Mouse (Mus musculus) heart, postnatal 36 days (tissue): ENCODE measurements at regions not wholly inside any gene's neighbourhood (a gene's known extent, or its start where the extent isn't known, plus 50 kb on each side); places are given as distances from the start of the nearest gene placed in this dataset.
A peak's percentile ranks its signal among the peaks of the same experiment; 100 is the strongest.

Experiments used
- DNase-seq, 2 experiments: peaks; one replicate each; pipeline ENCODE4 v3.0.0; 2021 to 2022
- intact Hi-C: fragments of 180-260 bp; cut with DNase I; formaldehyde crosslinking; loops from one replicate; pipeline ENCODE4 v1.15.1; 2025

DNA sequence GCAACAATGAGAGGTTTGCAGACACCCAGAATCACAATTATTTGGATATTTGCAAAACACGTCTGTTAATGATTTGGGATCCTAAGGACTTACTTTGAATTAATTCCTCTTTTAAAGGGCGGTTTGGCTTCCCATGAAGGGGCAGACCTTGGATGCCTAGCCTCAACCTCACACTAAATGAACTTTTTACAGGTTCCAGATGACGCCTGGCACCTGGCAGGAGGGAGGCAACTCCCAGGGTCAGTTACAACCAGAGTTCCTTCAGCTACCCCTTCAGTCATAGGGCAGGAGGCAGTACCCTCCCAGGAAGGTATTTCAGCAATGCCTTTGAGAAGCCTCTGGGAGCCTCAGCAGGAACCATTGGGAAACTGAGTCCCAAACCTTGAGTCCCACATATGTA lies 57.9 kb upstream of the Stx18 start:
- intact Hi-C loops: no loop called here

DNA sequence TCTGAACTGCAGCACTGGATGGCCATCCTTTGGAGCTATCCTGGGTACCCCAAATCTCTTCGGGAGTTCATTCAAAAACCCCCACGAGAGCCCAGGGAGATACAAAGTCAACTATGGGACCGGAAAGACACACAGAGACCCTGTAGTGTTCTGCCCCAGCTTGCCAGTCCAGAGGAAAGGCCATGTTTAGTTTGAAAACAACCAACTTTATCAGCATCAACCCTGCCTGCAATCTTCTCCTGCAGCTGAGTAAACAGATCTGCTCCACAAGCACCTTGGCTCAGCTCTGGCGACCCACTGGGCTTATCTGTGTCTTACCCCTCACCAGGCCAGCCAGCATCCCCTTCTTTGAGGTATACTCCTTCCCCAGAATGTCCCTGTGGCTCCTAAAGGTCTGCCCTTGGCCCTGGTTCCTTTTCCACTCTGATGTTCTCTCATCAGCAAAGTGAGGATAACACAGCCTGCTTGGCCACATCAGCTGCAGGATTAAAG lies 61.6 kb upstream of the Stx18 start:
- intact Hi-C loops: no loop called here
- DNase-seq: no peak

More for the DNA sequence above, 57.9 kb upstream of the Stx18 start:
- DNase-seq: no peak

DNA sequence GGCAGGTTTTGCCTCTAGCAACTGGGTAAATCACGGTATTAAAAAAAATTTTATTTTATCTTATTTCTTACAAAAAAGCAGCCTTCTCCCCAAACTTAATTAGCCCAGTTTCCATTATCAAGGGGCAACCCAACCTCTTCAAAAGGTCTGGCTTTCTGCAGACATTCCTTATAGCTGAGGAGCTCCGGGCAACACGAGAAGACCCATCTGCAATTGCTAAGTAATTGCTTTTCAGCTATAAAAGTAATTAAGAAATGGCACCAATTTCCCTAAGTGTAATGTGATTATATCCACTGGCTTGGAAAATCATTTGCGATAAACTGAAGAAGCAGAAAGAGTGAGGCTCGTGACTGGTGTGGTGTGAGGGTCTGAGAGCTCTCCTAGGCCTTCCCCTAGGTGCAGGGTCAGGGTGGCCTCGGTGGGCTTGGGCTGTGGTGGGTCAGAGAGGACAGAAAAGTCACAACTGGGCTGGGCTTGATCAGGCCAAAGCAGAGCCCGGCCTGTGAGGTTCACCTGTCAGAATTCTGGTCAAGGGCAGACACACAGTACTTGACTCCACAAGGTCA lies 65.5 kb upstream of the Stx18 start:
- intact Hi-C loops: no loop called here
- DNase-seq: no peak

DNA sequence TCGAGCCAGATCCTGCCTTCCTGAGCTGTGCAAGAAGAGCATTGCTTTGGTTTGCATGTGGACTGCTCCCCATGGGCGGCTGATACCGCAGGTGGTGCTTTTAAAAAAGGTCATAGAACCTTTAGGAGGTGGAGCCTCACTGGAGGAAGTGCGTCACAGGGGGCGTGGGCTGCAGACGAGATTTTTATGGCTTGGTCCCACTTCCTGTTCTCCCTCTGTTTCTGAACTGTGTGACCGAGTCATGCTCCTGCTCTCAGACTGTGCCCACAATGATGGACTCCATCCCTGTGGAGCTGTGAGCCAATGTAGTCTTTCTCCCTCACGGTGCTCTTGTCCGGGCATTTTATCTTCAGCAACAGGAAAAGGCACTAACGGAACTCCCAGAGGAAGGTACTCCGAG lies 66.8 kb upstream of the Stx18 start:
- intact Hi-C loops: no loop called here
- no peak for DNase-seq

DNA sequence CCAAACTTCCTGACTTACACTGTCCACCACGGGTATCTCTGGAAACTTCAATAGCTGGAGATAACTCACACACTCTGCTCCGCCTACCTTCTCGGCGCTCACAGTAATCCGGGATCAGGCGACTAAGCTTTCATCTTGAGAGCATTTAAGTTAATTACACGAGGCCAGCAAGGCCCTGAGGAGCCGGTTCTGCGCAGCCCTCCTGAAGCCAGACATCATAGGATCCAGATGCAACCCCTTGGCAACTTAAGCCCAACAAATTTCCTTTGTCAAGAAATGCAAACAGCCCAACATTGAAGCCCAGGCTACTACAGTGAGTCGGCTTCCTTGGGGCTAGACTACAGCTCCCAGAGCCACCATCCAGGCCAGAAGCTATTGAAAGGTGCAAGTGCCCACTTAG lies 69.9 kb upstream of the Stx18 start:
- DNase-seq: no peak
- intact Hi-C loops: no loop called here

DNA sequence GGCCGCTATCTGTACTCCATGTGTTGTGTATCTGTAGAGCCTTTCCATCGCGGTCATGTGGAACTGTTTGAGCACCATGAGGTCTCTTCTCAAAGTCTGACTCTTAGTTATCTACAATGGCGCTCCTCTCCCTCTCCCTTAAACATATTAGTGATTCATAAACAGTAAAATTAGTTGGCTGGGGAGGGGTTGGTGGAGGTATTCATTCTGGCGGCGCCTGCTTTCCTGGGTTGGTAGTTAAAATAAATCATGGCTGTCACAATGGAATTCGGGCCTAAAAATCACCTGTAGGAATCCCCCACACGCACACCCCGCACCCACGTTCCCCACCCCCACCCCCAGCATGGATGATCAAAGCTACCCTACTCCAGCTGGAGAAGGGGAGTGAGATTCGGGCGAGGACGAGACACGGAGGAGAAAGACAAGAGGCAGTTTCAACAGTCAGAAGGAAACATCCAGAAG lies 70.6 kb upstream of the Stx18 start:
- DNase-seq: no peak
- intact Hi-C loops: no loop called here

DNA sequence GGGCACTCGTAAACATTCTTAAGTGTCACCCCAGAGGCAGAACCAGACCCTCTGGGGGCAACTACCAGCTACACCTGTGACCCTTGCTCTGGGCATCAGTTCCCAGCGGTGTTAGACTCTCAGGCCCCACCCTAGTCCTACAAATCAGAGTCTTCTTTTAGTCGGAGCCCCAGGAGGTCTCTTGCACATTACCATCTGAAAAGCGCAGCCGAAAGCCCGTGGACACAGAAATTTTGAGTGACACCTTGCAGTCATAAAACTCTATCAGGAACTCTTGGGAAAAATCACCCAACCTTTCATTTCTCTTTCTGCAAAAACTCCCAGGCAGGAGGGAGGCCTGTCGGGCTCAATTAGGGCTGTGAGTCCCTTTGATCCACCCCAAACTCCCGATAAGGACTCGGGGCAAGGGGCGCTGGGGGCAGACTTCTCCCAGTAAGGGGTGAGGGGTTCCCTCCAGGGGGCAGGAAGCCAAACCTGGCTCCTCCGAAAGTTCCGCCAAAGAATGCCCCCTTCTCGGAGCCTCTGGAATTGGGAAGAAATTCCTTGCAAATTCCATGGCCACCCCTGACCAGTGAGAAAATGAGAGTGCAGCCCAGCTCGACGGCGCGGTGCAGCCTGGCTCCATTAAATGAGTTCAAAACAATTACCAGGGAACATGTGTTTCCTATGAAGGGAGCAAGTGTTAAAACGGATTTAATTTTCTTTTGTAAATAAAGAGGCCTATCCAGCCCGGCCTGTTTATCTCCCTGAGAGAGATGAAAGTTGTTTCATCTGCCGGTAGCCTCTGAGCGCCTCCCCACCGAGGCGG lies 71.2 kb upstream of the Stx18 start:
- intact Hi-C loops: no loop called here
- no peak for DNase-seq

DNA sequence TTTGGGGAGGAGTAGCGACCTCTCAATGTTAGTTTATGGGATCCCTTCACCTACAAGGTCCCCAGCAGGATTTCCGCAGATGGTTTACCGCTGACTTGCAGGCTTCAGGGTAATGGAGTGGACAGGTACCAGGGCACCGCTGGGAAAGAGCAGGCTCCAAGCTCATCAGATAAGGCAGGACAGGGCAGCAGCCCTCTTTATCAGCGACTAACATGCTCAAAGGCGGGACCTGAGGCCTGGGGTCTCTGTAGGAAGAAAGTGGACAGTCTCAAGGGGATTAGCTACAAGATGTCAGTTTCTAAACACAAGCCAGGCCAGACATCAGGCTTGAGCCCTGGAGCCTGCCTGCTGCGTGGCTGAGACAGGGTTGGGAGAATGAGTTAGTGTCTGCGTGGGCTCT lies 74.9 kb upstream of the Stx18 start:
- no peak for DNase-seq
- intact Hi-C loops: no loop called here

DNA sequence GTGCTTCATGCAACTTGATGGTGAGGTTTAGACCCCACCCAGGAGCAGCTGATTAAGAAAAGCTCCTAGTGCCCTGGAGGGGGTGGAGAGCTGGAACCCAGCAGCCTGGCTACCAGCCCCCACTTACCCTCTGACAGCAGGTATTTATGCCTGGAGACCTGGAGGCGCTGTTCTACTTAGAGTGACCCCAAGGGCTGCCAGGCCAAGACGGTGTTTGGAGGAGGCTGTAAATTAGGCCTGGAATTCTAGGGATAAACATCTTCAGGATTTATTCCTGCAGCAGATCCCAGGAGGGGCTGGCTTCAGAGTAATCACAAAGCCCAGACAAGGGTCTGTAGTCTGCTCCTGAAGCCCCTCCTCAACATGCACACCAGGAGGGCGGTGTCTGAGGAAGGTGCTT lies 76.0 kb upstream of the Stx18 start:
- intact Hi-C loops: no loop called here

DNA sequence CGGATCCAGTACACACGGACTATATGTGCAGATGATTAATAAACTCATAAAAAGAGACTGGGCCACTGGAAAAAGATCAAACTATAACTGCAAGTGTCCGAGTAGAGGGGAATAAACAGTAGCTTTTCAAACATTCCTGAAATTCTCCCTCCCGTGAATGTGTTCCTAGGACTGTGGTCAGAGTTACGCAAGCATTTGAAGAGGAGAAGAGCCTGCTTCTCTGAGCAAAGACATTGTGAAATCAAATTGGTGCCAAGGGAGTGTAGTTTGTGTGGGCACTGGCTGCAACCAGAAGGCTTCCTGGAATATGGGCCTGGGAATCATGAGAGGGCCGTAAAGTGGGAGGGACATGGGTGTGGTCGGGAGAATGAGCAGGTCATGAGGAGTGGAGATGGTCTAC lies 78.3 kb upstream of the Stx18 start:
- intact Hi-C loops: no loop called here
- DNase-seq: no peak

More for the DNA sequence above, 76.0 kb upstream of the Stx18 start:
- no peak for DNase-seq

DNA sequence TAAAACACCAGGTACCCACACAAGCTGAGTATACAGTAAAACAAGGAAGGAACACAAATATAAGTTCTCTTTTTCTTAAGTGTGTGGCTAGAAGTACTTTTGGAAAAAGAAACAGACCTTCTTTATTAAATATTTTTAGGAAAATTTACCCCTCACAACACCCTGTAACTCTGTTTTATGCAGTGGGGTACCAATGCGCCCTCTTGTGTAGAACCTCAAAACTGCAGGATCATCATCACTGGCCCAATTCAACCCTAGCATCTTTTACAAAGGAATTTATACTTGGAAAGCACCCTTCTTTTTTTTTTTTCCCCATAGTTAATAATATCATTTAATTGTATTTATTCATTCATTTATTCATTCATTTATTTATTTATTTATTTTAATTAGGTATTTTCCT lies 86.4 kb upstream of the Stx18 start:
- DNase-seq: peak in 1 of 2 experiments; percentile 45
- intact Hi-C loops: no loop called here

DNA sequence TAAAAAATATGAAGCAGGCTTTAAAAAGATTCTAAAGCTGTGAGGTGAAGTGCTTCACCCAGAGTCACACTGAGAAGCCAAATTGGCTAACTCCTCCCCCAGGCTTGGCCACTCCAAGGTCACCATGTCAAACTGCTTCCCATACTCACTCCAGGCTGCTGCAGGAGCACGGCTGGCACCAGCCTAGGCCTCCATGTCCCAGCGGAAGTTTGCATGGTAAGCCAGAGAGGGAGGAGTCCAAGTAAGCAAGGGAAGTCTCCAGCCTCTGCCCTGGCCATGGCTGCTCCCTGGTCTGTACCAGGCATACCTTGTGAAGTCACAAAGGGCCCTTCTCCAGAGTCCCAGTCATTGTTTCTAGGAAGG lies 105.8 kb upstream of the Stx18 start:
- DNase-seq: no peak
- intact Hi-C loops: no loop called here

DNA sequence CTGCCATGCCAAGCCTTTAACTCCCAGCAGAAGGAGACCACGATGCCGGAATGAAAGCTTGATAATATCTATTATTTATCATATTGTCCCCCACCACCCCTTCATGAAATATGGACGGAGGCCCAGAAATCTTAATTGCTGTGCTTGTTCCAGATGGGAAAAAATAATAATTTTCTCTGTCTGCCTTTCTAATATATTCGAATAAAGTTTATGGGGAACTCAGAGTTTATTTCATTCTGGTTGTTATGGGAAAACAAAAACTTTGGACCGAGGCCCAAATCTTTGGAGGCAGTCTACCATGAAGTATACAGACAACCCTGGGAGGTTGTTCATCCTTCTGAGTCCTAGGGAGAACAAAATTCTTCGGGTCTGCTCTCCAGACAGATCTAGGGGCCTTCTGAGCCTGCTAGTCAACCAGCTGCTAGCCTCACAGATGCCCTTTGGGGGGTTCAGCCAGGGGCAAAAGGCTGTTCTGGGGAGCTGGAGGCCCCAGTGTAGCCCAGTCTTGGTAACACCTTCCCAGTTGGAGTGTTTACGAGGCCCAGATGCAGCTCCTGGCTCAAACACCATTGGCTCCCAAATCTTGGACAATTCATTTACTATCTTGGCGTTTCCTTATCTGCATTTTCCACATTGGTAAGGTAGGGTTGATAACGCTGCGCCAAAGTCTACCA lies 106.3 kb upstream of the Stx18 start:
- intact Hi-C loops: no loop called here

DNA sequence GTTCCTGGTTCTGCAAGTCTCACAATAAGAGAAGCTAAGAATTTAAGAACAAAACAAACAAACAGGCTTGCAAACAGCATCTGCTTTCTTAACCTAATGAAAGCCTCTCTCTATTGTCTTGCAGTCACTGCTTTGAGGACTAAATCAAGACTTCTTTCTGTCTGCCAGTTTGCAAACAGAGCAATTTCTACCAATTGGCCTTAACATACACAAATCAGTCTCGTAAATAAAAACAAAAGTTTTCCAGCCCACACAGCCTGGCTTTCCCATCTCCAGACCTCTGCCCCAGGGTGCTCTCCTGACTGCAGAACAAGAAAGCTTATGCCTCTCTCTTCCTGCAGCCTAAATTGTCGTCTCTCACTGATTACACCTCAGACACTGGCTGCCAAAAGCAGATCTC lies 96.1 kb upstream of the Msx1 start:
- DNase-seq: no peak
- intact Hi-C loops: no loop called here

More for the DNA sequence above, 106.3 kb upstream of the Stx18 start:
- no peak for DNase-seq

DNA sequence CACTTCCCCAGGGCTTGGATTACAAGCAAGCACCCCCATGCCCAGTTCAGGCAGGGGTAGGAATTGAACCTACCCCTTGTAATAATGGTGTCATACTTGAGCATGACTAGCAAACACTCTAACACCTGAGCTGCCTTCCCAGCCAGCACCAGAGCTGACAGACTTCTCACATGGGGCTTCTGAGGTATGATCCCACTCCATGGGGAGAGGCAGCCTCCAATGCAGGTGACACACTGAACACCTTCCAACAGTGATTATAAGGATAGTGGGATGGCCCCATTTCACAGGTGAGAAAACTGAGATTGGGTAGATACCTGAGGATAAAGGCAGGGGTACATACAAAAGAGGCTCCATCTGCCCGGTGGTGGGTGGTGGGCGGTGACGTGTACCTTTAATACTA lies 94.7 kb upstream of the Msx1 start:
- intact Hi-C loops: no loop called here
- DNase-seq: no peak

DNA sequence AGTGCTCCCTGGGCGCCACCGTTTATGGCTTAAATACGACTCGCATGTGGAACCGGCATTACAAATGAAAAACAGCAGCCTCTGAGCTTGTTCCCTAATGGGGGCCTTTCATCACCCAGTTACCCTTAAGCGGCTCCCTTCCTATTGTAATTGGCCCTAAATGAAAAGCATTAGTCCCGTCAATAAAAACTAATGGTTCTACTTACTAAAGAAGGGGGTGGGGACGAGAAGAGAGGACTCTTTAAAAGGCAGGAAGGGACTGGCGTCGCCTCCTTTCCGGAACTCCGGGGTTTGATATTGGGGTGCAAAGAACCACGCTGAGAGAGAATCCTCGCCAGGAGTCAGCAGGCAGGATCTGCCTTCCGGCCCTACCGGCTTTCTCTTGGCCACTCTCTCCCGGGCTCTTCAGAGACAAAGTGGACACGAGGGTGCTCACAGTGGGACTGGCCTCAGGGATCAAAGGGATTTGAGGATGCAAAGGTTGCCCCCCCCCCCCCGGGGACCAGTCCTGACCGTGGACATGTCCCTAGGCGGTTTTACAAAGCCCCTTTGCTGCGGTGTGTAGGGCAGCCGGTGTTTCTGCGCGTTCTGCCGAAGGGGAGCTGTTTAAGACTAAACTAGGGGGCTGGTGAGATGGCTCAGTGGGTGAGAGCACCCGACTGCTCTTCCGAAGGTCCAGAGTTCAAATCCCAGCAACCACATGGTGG lies 93.8 kb upstream of the Msx1 start:
- no peak for DNase-seq
- intact Hi-C loops: no loop called here

DNA sequence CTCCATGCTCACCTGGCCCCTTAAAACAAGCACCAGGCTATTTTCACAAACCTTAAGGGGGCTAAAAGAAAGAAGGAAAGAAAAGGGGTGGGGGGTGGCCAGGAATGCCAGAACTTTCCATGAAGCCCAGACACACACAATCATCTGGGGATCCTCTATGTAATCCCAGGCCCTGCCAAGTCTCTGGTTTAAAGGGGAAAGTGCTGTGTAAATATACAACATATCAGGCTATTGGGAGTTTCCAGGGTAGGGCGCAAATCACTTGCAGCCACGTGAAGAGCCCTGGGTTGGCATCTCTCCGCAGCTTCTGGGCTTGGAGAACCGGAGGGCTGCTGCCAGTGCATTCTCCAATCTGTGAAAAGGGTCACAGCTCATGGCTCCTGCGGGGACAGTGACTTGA lies 92.8 kb upstream of the Msx1 start:
- intact Hi-C loops: no loop called here
- no peak for DNase-seq

DNA sequence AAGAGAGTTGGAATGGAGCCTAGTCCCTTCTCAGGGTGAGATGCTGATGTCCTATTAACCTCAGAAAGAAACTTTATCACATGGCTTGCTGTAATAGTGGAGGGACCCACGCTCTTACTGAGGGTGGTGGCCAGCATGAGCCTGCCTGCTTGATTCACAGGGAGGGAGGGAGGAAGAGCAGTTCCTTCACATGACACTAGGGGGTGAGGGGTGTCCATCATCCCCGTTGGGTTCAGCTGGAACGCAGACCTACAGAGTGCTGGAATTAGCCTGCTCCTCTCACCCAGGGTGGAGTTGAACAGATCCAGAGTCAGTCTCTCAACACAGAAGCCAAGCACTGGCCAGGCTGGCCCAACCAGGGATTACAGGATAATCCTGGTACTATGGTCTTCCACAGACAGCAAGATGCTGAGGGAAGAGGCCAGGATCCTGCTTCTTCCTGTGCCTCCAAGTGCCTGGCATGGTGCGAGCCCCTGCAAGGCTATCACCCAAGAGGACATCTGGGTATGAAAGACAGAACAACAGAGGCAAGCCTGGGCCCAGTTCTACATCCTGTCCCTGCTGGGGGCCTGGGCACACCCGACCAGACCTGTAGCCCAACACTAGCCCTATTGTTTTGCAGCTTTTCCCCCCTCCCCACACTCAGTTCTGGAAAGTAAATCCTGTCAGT lies 80.4 kb upstream of the Msx1 start:
- DNase-seq: no peak
- intact Hi-C loops: no loop called here

DNA sequence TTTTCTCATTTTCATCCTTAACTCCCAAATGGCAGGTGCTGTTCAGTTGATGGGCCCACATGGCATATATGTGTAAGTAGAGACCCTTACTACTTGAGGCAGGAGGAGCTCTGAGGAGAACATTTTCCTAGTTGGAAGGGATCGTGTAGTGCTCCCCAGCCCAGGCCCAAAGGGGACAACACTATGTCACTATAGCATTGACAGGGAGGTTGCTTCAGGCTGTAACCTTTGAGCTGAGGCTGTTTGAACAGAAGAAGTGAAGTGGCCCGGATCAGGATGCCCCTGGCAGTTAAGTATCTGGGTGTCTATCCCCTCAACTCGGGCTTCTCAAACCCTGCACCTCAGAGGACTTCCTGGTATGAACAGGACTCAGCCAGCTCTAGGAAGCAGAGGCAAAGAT lies 79.5 kb upstream of the Msx1 start:
- DNase-seq: no peak
- intact Hi-C loops: no loop called here

DNA sequence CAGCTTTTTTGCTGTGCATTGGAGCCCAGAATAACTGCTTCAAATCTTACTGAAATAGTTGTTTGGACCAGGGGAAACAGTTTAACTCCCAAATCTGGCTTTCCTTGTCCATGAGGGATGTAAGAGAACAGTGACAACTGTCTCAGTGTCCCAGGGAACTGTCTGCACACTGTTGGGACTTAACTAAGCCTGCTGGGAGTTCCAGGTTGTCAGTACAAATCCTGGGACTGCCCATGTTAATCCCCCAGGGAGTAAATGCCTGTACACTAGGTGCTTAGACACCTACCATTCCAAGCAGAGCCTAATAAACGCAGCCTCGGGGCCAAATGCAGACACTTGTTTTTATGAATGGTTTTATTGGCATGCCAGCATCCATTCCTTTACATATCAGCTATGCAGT lies 78.4 kb upstream of the Msx1 start:
- intact Hi-C loops: no loop called here
- DNase-seq: no peak

DNA sequence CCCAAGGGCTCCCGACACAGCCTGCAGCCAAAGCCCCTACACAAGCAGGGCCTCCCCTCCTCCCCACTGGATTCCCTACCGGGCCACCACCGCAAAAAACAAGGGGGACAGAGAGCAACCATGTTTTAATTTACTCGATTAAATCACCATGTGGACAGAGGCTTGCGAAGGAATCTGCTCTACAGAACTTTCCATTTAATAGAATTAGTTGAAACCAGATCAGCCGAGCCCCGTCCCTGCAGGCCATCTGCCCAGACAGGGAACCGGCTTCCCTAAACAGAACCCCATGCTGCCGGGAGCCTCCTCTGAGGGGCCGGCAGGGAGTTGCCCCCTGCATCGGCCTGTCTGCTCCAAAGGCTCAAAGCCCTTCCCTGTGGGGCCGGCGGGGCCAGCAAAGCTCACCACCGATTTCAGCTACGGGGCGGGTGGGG lies 77.5 kb upstream of the Msx1 start:
- DNase-seq: no peak
- intact Hi-C loops: no loop called here
